Mouse (Mus musculus): ENCODE measurements around the gene Vav3. TPM values are rescaled to one million over a fixed set of nuclear protein-coding genes. Genes with fewer than 3 reads are reported as not detected.

The Vav3 gene
- polyA plus RNA-seq, 1 experiment from 2014 or later: 3.4 TPM

DNA sequence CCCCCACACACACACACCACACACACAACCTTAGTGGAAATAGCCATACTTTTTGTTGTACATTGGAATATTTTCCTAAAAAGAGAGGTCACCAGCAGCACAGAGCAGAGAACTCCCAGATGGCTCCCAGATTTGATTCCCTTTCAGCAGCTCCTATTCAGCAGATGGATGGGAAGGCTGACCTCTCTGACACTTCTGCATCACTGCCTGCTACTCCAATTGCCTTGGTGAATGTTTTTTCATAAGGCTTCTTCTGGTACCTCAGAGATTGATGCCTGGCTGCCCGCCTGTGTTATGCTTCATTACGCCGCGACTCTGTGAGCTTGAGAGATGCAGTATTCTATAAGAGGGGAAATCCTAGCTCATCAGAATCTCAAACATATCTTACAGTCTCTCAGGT is 220.8 kb downstream of the Vav3 start:
- no peak for ATAC-seq (ENCODE audit: insufficient read depth)
- Histone ChIP-seq H3K4me3 (replicated peaks) (no peak overlapping the region), H3K4me1 (replicated peaks) (no peaks in the 10 kb centered on the region), H3K27ac (replicated peaks) (no peak overlapping the region), H3K9me3 (replicated peaks) (no peaks in the 10 kb centered on the region), H3K36me3 (replicated peaks) (no peaks in the 10 kb centered on the region), H3K9ac (no peak overlapping the region), H3K27me3 (no peaks in the 10 kb centered on the region), H3K4me2 (no peak overlapping the region)
- 75% methylated on average over 4 of the region's 4 CpGs for WGBS (ENCODE audit: insufficient replicate concordance)

DNA sequence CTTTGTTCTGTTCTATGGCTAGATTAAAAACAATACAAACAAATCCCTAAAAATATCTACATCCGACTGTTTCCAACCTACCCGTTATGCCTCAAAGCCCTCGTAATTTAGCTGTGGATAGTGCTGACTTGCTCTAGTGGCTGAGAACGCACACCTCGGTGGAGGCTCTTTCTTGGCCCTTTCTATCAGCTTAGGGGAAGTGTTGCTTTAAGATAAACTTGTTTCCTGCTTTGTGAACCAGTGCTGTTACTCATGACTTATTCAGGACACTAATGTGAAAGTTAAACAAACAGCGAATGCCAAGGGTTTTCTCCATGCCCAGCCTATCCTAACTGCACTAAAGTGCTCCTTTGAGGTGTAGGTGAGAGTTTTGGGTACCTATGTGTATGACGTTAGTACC is 221.3 kb downstream of the Vav3 start:
- Histone ChIP-seq H3K4me1 (replicated peaks) (no peaks in the 10 kb centered on the region), H3K4me2 (no peak overlapping the region), H3K9ac (no peak overlapping the region), H3K36me3 (replicated peaks) (no peaks in the 10 kb centered on the region), H3K4me3 (replicated peaks) (no peak overlapping the region), H3K27me3 (no peaks in the 10 kb centered on the region), H3K9me3 (replicated peaks) (no peaks in the 10 kb centered on the region), H3K27ac (replicated peaks) (no peak overlapping the region)
- 35% methylated on average over 7 of the region's 7 CpGs for WGBS (ENCODE audit: insufficient replicate concordance)
- ATAC-seq (ENCODE audit: insufficient read depth): no peak

DNA sequence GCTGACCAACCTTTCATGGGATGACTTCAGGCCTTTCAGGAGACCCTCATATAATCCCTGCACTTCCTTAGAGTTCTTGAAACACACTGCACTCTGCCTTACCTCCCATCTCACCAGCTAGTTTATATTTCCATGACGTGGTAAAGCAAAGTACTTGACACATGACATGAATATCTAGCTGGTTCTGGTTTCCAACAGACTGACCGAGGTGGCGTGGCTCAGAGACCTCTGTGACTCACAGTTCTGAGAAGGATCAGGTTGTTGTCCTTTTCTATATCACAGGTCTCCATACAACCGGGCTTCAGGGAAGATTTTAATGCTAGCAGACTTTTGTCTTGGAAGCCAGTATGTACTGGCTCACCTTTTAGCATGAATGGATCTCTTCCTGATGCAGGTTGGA is 221.8 kb downstream of the Vav3 start:
- H3K9me3 ChIP-seq (replicated peaks): no peaks in the 10 kb centered on the region
- H3K4me1 ChIP-seq (replicated peaks): no peaks in the 10 kb centered on the region
- H3K4me2 ChIP-seq: no peak overlapping the region
- no peaks in the 10 kb centered on the region for H3K36me3 ChIP-seq (replicated peaks)
- H3K4me3 ChIP-seq (replicated peaks): no peak overlapping the region
- no peak overlapping the region for H3K9ac ChIP-seq
- WGBS (ENCODE audit: insufficient replicate concordance): 48% methylated on average over 4 of the region's 4 CpGs
- H3K27ac ChIP-seq (replicated peaks): no peak overlapping the region
- H3K27me3 ChIP-seq: no peaks in the 10 kb centered on the region
- ATAC-seq (ENCODE audit: insufficient read depth): no peak

DNA sequence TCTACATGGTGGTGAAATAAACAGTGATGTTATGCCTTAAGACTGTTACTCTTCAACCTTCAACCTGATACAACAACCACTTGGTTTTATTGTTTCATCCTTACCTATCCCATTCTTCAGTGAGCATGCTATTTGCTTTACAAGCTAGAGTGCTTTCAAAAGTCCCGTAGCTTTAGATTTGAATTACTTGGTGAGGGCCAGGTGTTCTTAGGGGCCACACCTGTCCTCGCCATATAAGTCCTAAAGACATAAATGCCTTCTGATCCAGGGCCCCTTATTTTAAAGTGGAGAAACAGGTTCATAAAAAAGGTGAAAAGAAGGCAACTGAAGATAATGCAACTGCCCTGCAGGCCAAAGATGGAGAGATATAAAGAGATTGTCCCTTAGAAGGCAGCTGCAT is 224.0 kb downstream of the Vav3 start:
- H3K4me2 ChIP-seq: no peak overlapping the region
- 62% methylated on average over 2 of the region's 2 CpGs for WGBS (ENCODE audit: insufficient replicate concordance)
- ATAC-seq (ENCODE audit: insufficient read depth): no peak
- H3K27me3 ChIP-seq: no peaks in the 10 kb centered on the region
- H3K36me3 ChIP-seq (replicated peaks): no peaks in the 10 kb centered on the region
- H3K4me1 ChIP-seq (replicated peaks): no peaks in the 10 kb centered on the region
- no peaks in the 10 kb centered on the region for H3K9me3 ChIP-seq (replicated peaks)
- no peak overlapping the region for H3K9ac ChIP-seq
- H3K27ac ChIP-seq (replicated peaks): no peak overlapping the region
- H3K4me3 ChIP-seq (replicated peaks): no peak overlapping the region

DNA sequence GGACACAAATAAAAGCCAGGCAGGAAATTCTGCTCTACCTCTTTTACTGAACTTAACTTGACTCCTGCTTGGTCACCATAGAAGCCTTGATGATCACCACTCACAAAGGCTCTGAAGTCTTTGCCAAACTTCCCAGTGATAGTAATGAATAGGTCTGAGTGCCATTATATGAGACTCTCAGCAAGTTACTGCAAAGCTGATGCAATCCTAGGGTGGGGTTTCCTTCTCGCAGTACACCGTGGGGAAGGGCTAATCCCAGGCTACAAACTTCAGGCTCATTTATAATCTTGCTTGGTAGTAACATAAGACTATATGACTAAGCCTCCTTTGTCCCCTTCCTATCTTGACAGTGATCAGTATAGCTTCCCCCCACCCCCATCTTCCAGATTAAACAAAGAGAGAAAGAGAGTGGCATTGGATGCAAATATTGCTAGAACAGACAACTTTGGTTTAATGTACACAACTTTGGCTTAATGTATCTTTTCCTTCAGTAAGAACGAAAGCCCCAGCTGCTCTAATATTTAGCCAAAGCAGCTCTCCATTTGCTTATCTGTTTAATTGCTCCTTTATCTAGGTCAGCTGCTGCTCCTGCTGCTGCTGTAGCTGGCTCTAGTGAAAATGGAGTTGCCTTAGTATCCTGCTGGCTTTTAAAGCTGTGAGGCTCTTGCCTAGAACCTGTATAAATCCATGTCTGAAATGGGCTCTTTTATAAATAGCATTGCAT is 228.3 kb downstream of the Vav3 start:
- Histone ChIP-seq H3K9ac (no peak overlapping the region), H3K36me3 (replicated peaks) (no peaks in the 10 kb centered on the region), H3K4me1 (replicated peaks) (no peaks in the 10 kb centered on the region), H3K9me3 (replicated peaks) (no peaks in the 10 kb centered on the region), H3K27ac (replicated peaks) (no peak overlapping the region), H3K4me3 (replicated peaks) (no peak overlapping the region), H3K27me3 (no peaks in the 10 kb centered on the region), H3K4me2 (no peak overlapping the region)
- ATAC-seq (ENCODE audit: insufficient read depth): no peak
- WGBS (ENCODE audit: insufficient replicate concordance): 23% methylated on average over 3 of the region's 3 CpGs

- no peaks in the 10 kb centered on the region for H3K9me3 ChIP-seq (replicated peaks)
- ATAC-seq (ENCODE audit: insufficient read depth): no peak
- H3K4me2 ChIP-seq: no peak overlapping the region
- H3K27ac ChIP-seq (replicated peaks): no peak overlapping the region
- H3K4me1 ChIP-seq (replicated peaks): no peaks in the 10 kb centered on the region
- H3K9ac ChIP-seq: no peak overlapping the region
- H3K27me3 ChIP-seq: no peaks in the 10 kb centered on the region
- no peak overlapping the region for H3K4me3 ChIP-seq (replicated peaks)
- no peaks in the 10 kb centered on the region for H3K36me3 ChIP-seq (replicated peaks)
- WGBS (ENCODE audit: insufficient replicate concordance): 7% methylated on average over 1 of the region's 1 CpGs
Observed at GRCm38 (mm10) chr3:109571483-109571882, 231.0 kb downstream of the Vav3 start.

GRCm38 (mm10) chr3:109572871-109573270 is 232.4 kb downstream of the Vav3 start:
- no peak overlapping the region for H3K4me3 ChIP-seq (replicated peaks)
- H3K27ac ChIP-seq (replicated peaks): no peak overlapping the region
- H3K4me1 ChIP-seq (replicated peaks): no peaks in the 10 kb centered on the region
- H3K27me3 ChIP-seq: no peaks in the 10 kb centered on the region
- no peak overlapping the region for H3K4me2 ChIP-seq
- H3K9me3 ChIP-seq (replicated peaks): no peaks in the 10 kb centered on the region
- no peak overlapping the region for H3K9ac ChIP-seq
- H3K36me3 ChIP-seq (replicated peaks): no peaks in the 10 kb centered on the region
- ATAC-seq (ENCODE audit: insufficient read depth): no peak
- WGBS (ENCODE audit: insufficient replicate concordance): 47% methylated on average over 3 of the region's 3 CpGs

GRCm38 (mm10) chr3:109573549-109574146 is 233.2 kb downstream of the Vav3 start:
- no peak overlapping the region for H3K4me2 ChIP-seq
- no peak overlapping the region for H3K9ac ChIP-seq
- no peak for ATAC-seq (ENCODE audit: insufficient read depth)
- H3K27ac ChIP-seq (replicated peaks): no peak overlapping the region
- no peaks in the 10 kb centered on the region for H3K4me1 ChIP-seq (replicated peaks)
- 63% methylated on average over 10 of the region's 10 CpGs for WGBS (ENCODE audit: insufficient replicate concordance)
- no peak overlapping the region for H3K4me3 ChIP-seq (replicated peaks)
- H3K27me3 ChIP-seq: no peaks in the 10 kb centered on the region
- H3K9me3 ChIP-seq (replicated peaks): no peaks in the 10 kb centered on the region
- H3K36me3 ChIP-seq (replicated peaks): no peaks in the 10 kb centered on the region

GRCm38 (mm10) chr3:109574161-109574560 is 233.7 kb downstream of the Vav3 start:
- 70% methylated on average over 6 of the region's 6 CpGs for WGBS (ENCODE audit: insufficient replicate concordance)
- no peaks in the 10 kb centered on the region for H3K4me1 ChIP-seq (replicated peaks)
- H3K27me3 ChIP-seq: no peaks in the 10 kb centered on the region
- no peak overlapping the region for H3K4me2 ChIP-seq
- H3K27ac ChIP-seq (replicated peaks): no peak overlapping the region
- no peaks in the 10 kb centered on the region for H3K36me3 ChIP-seq (replicated peaks)
- H3K9ac ChIP-seq: no peak overlapping the region
- H3K9me3 ChIP-seq (replicated peaks): no peaks in the 10 kb centered on the region
- H3K4me3 ChIP-seq (replicated peaks): no peak overlapping the region
- no peak for ATAC-seq (ENCODE audit: insufficient read depth)

GRCm38 (mm10) chr3:109578347-109578746 is 237.9 kb downstream of the Vav3 start:
- Histone ChIP-seq H3K9ac (no peak overlapping the region), H3K36me3 (replicated peaks) (no peaks in the 10 kb centered on the region), H3K4me3 (replicated peaks) (no peak overlapping the region), H3K27ac (replicated peaks) (no peak overlapping the region), H3K4me1 (replicated peaks) (no peaks in the 10 kb centered on the region), H3K4me2 (no peak overlapping the region), H3K9me3 (replicated peaks) (no peaks in the 10 kb centered on the region), H3K27me3 (no peaks in the 10 kb centered on the region)
- 68% methylated on average over 3 of the region's 3 CpGs for WGBS (ENCODE audit: insufficient replicate concordance)
- ATAC-seq (ENCODE audit: insufficient read depth): no peak

DNA sequence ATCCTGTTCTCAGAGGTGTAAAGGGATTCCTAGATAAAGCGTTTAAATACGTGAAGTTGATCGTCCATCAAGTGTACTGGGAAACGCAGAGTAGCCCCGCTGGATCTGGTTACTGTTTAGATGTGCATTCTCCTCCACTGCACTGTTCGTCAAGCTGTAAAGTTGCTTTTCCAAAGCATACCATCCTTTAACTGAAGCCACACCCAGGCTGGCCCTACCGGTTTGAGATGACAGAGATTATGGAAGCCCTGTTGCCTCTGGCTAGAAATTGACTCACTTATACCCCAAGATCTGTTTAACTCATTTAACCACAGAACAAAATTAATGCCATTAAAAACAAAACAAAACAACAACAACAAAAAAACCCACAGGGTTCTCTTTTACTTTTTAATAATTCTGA is 238.5 kb downstream of the Vav3 start:
- no peak overlapping the region for H3K4me2 ChIP-seq
- ATAC-seq (ENCODE audit: insufficient read depth): no peak
- no peaks in the 10 kb centered on the region for H3K36me3 ChIP-seq (replicated peaks)
- no peak overlapping the region for H3K27ac ChIP-seq (replicated peaks)
- WGBS (ENCODE audit: insufficient replicate concordance): 62% methylated on average over 7 of the region's 7 CpGs
- H3K4me1 ChIP-seq (replicated peaks): no peaks in the 10 kb centered on the region
- no peaks in the 10 kb centered on the region for H3K27me3 ChIP-seq
- H3K9me3 ChIP-seq (replicated peaks): no peaks in the 10 kb centered on the region
- no peak overlapping the region for H3K4me3 ChIP-seq (replicated peaks)
- no peak overlapping the region for H3K9ac ChIP-seq

GRCm38 (mm10) chr3:109585946-109586345 is 245.5 kb downstream of the Vav3 start:
- no peak overlapping the region for H3K4me3 ChIP-seq (replicated peaks)
- no peaks in the 10 kb centered on the region for H3K9me3 ChIP-seq (replicated peaks)
- H3K4me1 ChIP-seq (replicated peaks): no peaks in the 10 kb centered on the region
- no peak overlapping the region for H3K4me2 ChIP-seq
- H3K9ac ChIP-seq: no peak overlapping the region
- no peak for ATAC-seq (ENCODE audit: insufficient read depth)
- no peaks in the 10 kb centered on the region for H3K27me3 ChIP-seq
- H3K27ac ChIP-seq (replicated peaks): no peak overlapping the region
- no peaks in the 10 kb centered on the region for H3K36me3 ChIP-seq (replicated peaks)
